Mouse (Mus musculus) adrenal gland, postnatal 0 days (tissue): ENCODE measurements around the gene Cited2. TPM values are rescaled to one million over a fixed set of nuclear protein-coding genes. Genes with fewer than 3 reads are reported as not detected.

Experiments
- polyA plus RNA-seq: library from polyadenylated mRNA; unstranded; fragments of >200 nt; fragmentation: Nextera tagmentation; extraction: Ambion mirVana; gene quantifications from 2 replicates; pipeline ENCODE4 v1.2.1, GENCODE M21; 2015

Cited2 gene
- 69.0 and 111 TPM in 2 replicates for polyA plus RNA-seq

DNA sequence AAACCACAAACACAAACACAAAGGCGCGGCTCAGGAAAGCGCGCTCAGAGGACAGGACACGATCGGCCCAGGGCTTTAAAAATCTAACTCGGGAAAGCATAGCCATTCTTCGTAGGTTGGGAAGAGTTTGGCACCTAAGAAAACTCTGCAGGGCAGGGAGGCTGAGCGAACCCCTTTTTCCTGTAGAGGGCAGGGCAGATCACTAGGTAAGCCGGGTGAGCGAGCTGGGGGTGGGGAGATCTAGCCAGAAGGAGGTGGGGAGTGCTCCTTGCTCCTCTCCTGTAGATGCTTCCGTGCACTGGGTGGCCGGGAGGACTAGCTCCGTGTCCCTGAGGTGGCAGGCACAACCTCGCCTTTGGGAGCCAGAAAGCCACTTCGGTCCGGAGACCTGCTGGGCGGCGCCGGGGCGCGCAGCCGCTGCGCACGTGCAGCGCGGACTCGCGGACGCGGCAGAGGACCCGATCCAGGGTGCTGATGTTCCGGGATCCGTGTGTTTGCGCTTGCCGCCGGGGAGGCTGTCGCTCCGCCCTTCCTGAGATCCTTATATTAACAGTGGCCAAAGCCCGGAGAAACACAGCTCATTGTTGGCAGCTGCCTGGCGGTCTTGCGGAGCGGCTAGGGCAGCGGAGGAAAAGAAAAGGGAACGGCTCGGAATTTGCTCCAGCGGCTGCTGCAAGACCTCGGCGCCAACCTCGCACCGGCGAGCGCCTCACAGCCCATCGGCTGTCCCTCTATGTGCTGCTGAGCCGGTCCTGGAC, at the start of gene Cited2:
Gene Cited2, plus strand, starts transcription at position 566 of the 758 bp plus-strand sequence.

Other genes with a start within 250 kb of the Cited2 start
- 0.88 and 0.90 TPM in 2 replicates for gene Txlnb, start 73.0 kb downstream of the Cited2 start, polyA plus RNA-seq
- 5.3 and 6.3 TPM in 2 replicates for gene Heca, start 224.8 kb downstream of the Cited2 start, polyA plus RNA-seq